Mouse (Mus musculus) liver, embryonic 11.5 days (tissue): ENCODE data around the gene Ebf1. TPM values are rescaled to one million over a fixed set of nuclear protein-coding genes. Genes with fewer than 3 reads are reported as not detected.

Experiments used
- ATAC-seq: fragments of 200-750 bp; cut with Nextera tagmentation; replicated peaks from 2 replicates; pipeline ENCODE4 v1.8.0; 2017; ENCODE audit warnings: moderate number of reproducible peaks, mild to moderate bottlenecking, moderate TSS enrichment, moderate library complexity; ENCODE audit not compliant: low FRiP score
- DNase-seq: peaks from one replicate; pipeline ENCODE4 v3.0.0-alpha.2; 2017; ENCODE audit warnings: low spot score
- H3K27ac ChIP-seq: fragments of 300-500 bp; sonication (generic); 2 replicates; pipeline ENCODE4 v1.5.1; 2014; ENCODE audit warnings: mild to moderate bottlenecking, low read depth, low read length, control low read depth
- H3K27me3 ChIP-seq: fragments of 300-500 bp; sonication (generic); replicated peaks from 2 replicates; pipeline ENCODE4 v1.6.1; 2014; ENCODE audit warnings: low read length, mixed read lengths; ENCODE audit not compliant: control insufficient read depth, insufficient read depth
- H3K36me3 ChIP-seq: fragments of 300-500 bp; sonication (generic); 2 replicates; pipeline ENCODE4 v1.6.1; 2014; ENCODE audit warnings: mild to moderate bottlenecking, low read length, moderate library complexity, mixed read lengths; ENCODE audit not compliant: control insufficient read depth, insufficient read depth
- H3K4me1 ChIP-seq: fragments of 300-500 bp; sonication (generic); replicated peaks from 2 replicates; pipeline ENCODE4 v1.6.1; 2014; ENCODE audit warnings: low read length, mixed read lengths; ENCODE audit not compliant: control insufficient read depth, insufficient read depth
- H3K4me2 ChIP-seq: fragments of 300-500 bp; sonication (generic); 2 replicates; pipeline ENCODE4 v1.6.1; 2014; ENCODE audit warnings: mild to moderate bottlenecking, control low read depth, moderate library complexity
- H3K4me3 ChIP-seq: fragments of 300-500 bp; sonication (generic); 2 replicates; pipeline ENCODE4 v1.5.1; 2014; ENCODE audit warnings: low read depth, low read length, control low read depth
- H3K9ac ChIP-seq: fragments of 300-500 bp; sonication (generic); 2 replicates; pipeline ENCODE4 v1.6.1; 2014; ENCODE audit warnings: low read depth, low read length, control low read depth
- H3K9me3 ChIP-seq: fragments of 300-500 bp; sonication (generic); 2 replicates; pipeline ENCODE4 v1.6.1; 2016; ENCODE audit warnings: low read length, inconsistent platforms, mixed read lengths; ENCODE audit not compliant: control insufficient read depth
- WGBS: fragments of 180-500 bp; shearing (Covaris S2); extraction: QIAGEN DNeasy Blood & Tissue Kit; methylation state at CpG from one replicate; pipeline ENCODE4 v1.1.7; 2014; 5-methylcytosine and 5-hydroxymethylcytosine counted together
- polyA plus RNA-seq: library from polyadenylated mRNA; unstranded; fragments of >200 nt; fragmentation: Nextera tagmentation; extraction: Ambion mirVana; gene quantifications from 2 replicates; pipeline ENCODE4 v1.2.1, GENCODE M21; 2014

The Ebf1 gene
- polyA plus RNA-seq, 1 experiment from 2014 or later: 0.99 TPM

GRCm38 (mm10) chr11:44622023-44622731, 5.1 kb downstream of the Ebf1 start:
- H3K4me3 ChIP-seq: no peak overlapping the region
- no peak overlapping the region for H3K4me2 ChIP-seq
- ATAC-seq: no peak
- WGBS: 39% methylated on average over 11 of the region's 11 CpGs
- DNase-seq: no peak
- H3K36me3 ChIP-seq: no peaks in the 10 kb centered on the region
- peaks cover 51% of the 10 kb centered on the region for H3K27me3 ChIP-seq
- H3K9ac ChIP-seq: no peak overlapping the region
- no peaks in the 10 kb centered on the region for H3K4me1 ChIP-seq
- no peaks in the 10 kb centered on the region for H3K9me3 ChIP-seq
- no peak overlapping the region for H3K27ac ChIP-seq

GRCm38 (mm10) chr11:44624564-44624963, 7.4 kb downstream of the Ebf1 start:
- Histone ChIP-seq H3K36me3 (no peaks in the 10 kb centered on the region), H3K27me3 (peaks cover 28% of the 10 kb centered on the region), H3K4me1 (no peaks in the 10 kb centered on the region), H3K27ac (no peak overlapping the region), H3K4me3 (no peak overlapping the region), H3K9ac (no peak overlapping the region), H3K4me2 (no peak overlapping the region), H3K9me3 (no peaks in the 10 kb centered on the region)
- DNase-seq (no peak), ATAC-seq (no peak)
- 54% methylated on average over 5 of the region's 5 CpGs for WGBS

- Histone ChIP-seq H3K4me1 (no peaks in the 10 kb centered on the region), H3K4me2 (no peak overlapping the region), H3K9ac (no peak overlapping the region), H3K27ac (no peak overlapping the region), H3K27me3 (peaks cover 13% of the 10 kb centered on the region), H3K4me3 (no peak overlapping the region), H3K9me3 (no peaks in the 10 kb centered on the region), H3K36me3 (no peaks in the 10 kb centered on the region)
- ATAC-seq (no peak), DNase-seq (no peak)
- 82% methylated on average over 10 of the region's 10 CpGs for WGBS
These were observed 8.9 kb downstream of the Ebf1 start for GRCm38 (mm10) chr11:44626065-44626464.

DNA sequence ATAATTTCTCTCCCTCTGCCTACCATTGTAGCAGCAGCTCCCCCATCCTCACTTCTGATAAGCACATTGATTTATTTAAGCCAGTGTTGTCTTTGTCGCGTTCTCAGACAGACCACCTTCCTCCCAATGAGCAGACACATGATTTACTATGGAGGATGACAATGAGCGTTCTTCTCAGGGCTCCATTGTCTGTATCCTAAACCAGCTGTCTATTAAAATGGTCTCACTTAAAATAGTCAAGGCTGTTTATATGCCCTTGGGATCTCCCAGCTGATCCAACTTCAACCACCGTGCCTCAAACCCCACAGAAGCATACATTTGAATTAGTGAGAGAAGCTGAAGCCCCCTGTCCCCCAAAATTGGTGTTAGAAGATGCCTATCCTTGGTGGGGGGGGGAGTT, 11.3 kb downstream of the Ebf1 start:
- DNase-seq: no peak
- Histone ChIP-seq H3K4me3 (no peak overlapping the region), H3K27ac (no peak overlapping the region), H3K9ac (no peak overlapping the region), H3K4me1 (no peaks in the 10 kb centered on the region), H3K36me3 (no peaks in the 10 kb centered on the region), H3K27me3 (no peaks in the 10 kb centered on the region), H3K9me3 (no peaks in the 10 kb centered on the region), H3K4me2 (no peak overlapping the region)
- 53% methylated on average over 4 of the region's 4 CpGs for WGBS
- ATAC-seq: no peak

DNA sequence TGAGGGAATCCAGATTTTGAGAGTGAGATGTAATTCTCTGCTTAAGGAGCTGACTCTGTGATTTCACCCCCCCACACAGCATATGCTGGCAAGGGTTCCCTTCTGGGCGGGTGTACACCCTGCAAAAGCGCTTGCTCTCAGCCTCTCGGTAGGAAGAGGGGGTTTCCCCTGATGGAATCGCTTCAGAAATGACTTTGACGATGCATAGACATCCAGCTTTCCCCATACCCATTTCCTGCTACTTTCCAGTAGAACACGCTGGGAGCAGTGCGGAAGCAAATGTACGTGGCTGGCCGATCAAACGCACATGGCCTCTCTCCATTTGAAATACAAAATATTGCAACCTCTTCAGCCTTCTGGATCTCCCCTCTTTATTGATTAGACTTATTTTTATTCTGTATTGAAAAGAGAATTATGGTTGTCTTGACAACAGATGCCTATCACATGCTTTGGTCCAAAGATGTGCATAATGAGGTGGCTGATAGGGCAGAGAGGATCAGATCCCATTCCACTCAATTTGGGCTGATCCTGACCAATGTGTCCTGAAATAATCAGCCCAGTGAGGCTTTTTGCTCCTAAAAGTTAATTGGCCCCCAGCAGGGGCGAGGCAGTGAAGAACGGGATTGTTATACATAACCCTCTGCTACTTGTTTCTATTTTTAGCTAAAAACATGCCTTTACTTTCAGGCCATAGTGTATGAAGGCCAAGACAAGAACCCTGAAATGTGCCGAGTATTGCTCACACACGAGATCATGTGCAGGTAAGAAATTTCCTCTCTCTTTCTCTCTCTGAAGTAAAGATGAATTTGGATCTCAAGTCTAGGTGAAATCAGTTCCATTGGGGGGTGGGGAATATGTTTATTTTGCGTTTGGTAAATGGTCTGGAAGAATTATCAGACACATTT, 15.2 kb downstream of the Ebf1 start:
- H3K36me3 ChIP-seq: no peaks in the 10 kb centered on the region
- no peak for ATAC-seq
- H3K9me3 ChIP-seq: no peaks in the 10 kb centered on the region
- H3K4me1 ChIP-seq: no peaks in the 10 kb centered on the region
- H3K27me3 ChIP-seq: no peaks in the 10 kb centered on the region
- no peak overlapping the region for H3K27ac ChIP-seq
- WGBS: 77% methylated on average over 15 of the region's 15 CpGs
- H3K9ac ChIP-seq: no peak overlapping the region
- DNase-seq: no peak
- no peak overlapping the region for H3K4me3 ChIP-seq
- no peak overlapping the region for H3K4me2 ChIP-seq

DNA sequence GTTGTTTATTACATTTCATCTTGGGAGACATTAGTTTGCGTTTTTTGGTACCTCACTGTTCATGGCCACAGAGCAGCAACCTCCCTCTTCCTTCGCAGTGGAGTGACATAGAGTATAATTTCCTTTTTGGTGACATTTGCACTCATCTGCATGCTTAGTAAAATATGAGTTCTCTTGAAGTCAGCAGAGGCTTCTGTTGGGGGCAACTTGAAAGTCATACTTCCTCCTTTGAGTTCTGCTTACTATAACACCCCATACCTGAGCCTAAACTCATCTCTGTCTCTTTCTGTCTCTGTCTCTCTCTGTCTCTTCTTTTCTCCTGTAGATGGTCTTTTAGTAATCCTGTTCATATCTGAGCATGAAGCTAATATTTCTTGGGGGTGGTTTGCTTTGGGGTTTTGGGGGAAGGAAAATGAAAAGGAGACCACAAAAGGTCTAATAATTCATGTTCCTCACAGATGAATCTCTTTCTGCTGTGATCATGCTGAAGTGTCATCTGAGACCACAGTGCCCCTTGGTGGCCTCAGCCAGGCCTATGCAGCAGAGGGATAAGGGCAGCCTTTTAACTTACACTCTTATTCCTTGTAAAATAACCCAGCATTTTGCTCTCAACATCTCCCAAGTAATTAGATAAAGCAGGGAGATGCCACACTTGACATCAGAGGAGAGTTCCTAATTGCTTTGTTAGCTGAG, 16.0 kb downstream of the Ebf1 start:
- Histone ChIP-seq H3K4me1 (no peaks in the 10 kb centered on the region), H3K4me3 (no peak overlapping the region), H3K36me3 (no peaks in the 10 kb centered on the region), H3K9ac (no peak overlapping the region), H3K27ac (no peak overlapping the region), H3K9me3 (no peaks in the 10 kb centered on the region), H3K27me3 (no peaks in the 10 kb centered on the region), H3K4me2 (no peak overlapping the region)
- WGBS: 84% methylated on average over 2 of the region's 2 CpGs
- DNase-seq: no peak
- ATAC-seq: no peak

- Histone ChIP-seq H3K4me1 (no peaks in the 10 kb centered on the region), H3K4me3 (no peak overlapping the region), H3K9me3 (no peaks in the 10 kb centered on the region), H3K4me2 (no peak overlapping the region), H3K9ac (no peak overlapping the region), H3K27ac (no peak overlapping the region), H3K27me3 (no peaks in the 10 kb centered on the region), H3K36me3 (no peaks in the 10 kb centered on the region)
- DNase-seq (no peak), ATAC-seq (no peak)
- 84% methylated on average over 6 of the region's 6 CpGs for WGBS
These were observed 17.6 kb downstream of the Ebf1 start for GRCm38 (mm10) chr11:44634552-44635193.

DNA sequence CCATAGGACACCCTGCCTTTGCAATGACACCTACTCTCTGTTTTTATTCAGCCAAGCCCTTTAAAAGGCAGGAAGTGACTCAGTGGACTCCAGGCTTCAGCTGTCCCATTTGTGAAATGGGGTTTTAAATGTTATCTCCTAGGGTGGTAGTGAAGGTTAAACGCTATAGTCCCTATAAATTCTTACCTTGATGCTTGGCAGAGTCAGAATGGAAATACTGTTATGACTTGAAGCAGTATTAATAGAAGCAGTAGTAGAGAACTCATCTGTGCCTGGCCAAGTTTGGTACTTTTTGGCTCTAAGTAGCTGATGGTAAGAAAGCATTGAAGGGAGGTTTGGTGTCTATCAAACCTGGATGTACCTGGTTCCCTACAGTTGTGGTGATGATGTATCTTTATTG, 19.1 kb downstream of the Ebf1 start:
- H3K4me1 ChIP-seq: no peaks in the 10 kb centered on the region
- WGBS: 66% methylated on average over 1 of the region's 1 CpGs

More for the DNA sequence above, 19.1 kb downstream of the Ebf1 start:
- Histone ChIP-seq H3K36me3 (no peaks in the 10 kb centered on the region), H3K4me2 (no peak overlapping the region), H3K27ac (no peak overlapping the region), H3K27me3 (no peaks in the 10 kb centered on the region), H3K9me3 (no peaks in the 10 kb centered on the region), H3K9ac (no peak overlapping the region), H3K4me3 (no peak overlapping the region)
- no peak for DNase-seq
- ATAC-seq: no peak
